Mouse (Mus musculus): ENCODE results near the gene Med12l.
A peak's percentile ranks its signal among the peaks of the same experiment; 100 is the strongest.
"Not testable (repeated sequence)": the region's sequence is repeated elsewhere in the genome, so short reads cannot be mapped to it uniquely, and the experiment has no call there.

The Med12l gene

GRCm38 (mm10) chr3:59022251-59022650, 16.6 kb downstream of the Med12l start:
- no peak for DNase-seq (ENCODE audit: low spot score in 2 of 2)

- no peak for DNase-seq (ENCODE audit: low spot score in 2 of 2)
Observed at GRCm38 (mm10) chr3:59022971-59023370, 17.3 kb downstream of the Med12l start.

- DNase-seq (ENCODE audit: low spot score in 2 of 2), result no peak
Observed at GRCm38 (mm10) chr3:59024531-59025192, 19.0 kb downstream of the Med12l start.

GRCm38 (mm10) chr3:59025193-59025535, 19.5 kb downstream of the Med12l start:
- no peak for DNase-seq (ENCODE audit: low spot score in 2 of 2)

- DNase-seq (ENCODE audit: low spot score in 2 of 2), result no peak
Observed at GRCm38 (mm10) chr3:59028696-59029095, 23.1 kb downstream of the Med12l start.

- DNase-seq (ENCODE audit: low spot score in 2 of 2), result no peak
Observed at GRCm38 (mm10) chr3:59030986-59031385, 25.4 kb downstream of the Med12l start.

GRCm38 (mm10) chr3:59041487-59041886, 35.9 kb downstream of the Med12l start:
- no peak for DNase-seq (ENCODE audit: low spot score in 2 of 2)

- no peak for DNase-seq (ENCODE audit: low spot score in 2 of 2)
Observed at GRCm38 (mm10) chr3:59054834-59055535, 49.4 kb downstream of the Med12l start.

- peak; percentile 35 to 64 for DNase-seq (ENCODE audit: low spot score in 2 of 2)
Observed at GRCm38 (mm10) chr3:59059022-59059541, 53.5 kb downstream of the Med12l start.

- no peak for DNase-seq (ENCODE audit: low spot score in 2 of 2)
Observed at GRCm38 (mm10) chr3:59060131-59060530, 54.5 kb downstream of the Med12l start.

- no peak for DNase-seq (ENCODE audit: low spot score in 2 of 2)
Observed at GRCm38 (mm10) chr3:59062141-59062540, 56.5 kb downstream of the Med12l start.

- no peak for DNase-seq (ENCODE audit: low spot score in 2 of 2)
Observed at GRCm38 (mm10) chr3:59063431-59063830, 57.8 kb downstream of the Med12l start.

GRCm38 (mm10) chr3:59065937-59066336, 60.3 kb downstream of the Med12l start:
- peak in 1 of 2 experiments; percentile 23 for DNase-seq (ENCODE audit: low spot score in 2 of 2)

- DNase-seq (ENCODE audit: low spot score in 2 of 2), result no peak
Observed at GRCm38 (mm10) chr3:59066558-59067294, 61.1 kb downstream of the Med12l start.

- not testable (repeated sequence) for DNase-seq (ENCODE audit: low spot score in 2 of 2)
Observed at GRCm38 (mm10) chr3:59069071-59069470, 63.4 kb downstream of the Med12l start.

- no peak for DNase-seq (ENCODE audit: low spot score in 2 of 2)
Observed at GRCm38 (mm10) chr3:59077278-59077677, 71.7 kb downstream of the Med12l start.

GRCm38 (mm10) chr3:59078585-59078984, 73.0 kb downstream of the Med12l start:
- no peak for DNase-seq (ENCODE audit: low spot score in 2 of 2)

- no peak for DNase-seq (ENCODE audit: low spot score in 2 of 2)
Observed at GRCm38 (mm10) chr3:59079327-59079726, 73.7 kb downstream of the Med12l start.

GRCm38 (mm10) chr3:59080293-59080916, 74.8 kb downstream of the Med12l start:
- no peak for DNase-seq (ENCODE audit: low spot score in 2 of 2)

- DNase-seq (ENCODE audit: low spot score in 2 of 2), result no peak
Observed at GRCm38 (mm10) chr3:59080919-59081318, 75.3 kb downstream of the Med12l start.

GRCm38 (mm10) chr3:59092702-59093101, 87.1 kb downstream of the Med12l start:
- DNase-seq (ENCODE audit: low spot score in 2 of 2), result no peak

GRCm38 (mm10) chr3:59097421-59097820, 91.8 kb downstream of the Med12l start:
- DNase-seq (ENCODE audit: low spot score in 2 of 2), result no peak

All from frontal cortex, postnatal 25 days (tissue).